ENCODE assay signal across 10 mouse cellular contexts in the genomic region with DNA sequence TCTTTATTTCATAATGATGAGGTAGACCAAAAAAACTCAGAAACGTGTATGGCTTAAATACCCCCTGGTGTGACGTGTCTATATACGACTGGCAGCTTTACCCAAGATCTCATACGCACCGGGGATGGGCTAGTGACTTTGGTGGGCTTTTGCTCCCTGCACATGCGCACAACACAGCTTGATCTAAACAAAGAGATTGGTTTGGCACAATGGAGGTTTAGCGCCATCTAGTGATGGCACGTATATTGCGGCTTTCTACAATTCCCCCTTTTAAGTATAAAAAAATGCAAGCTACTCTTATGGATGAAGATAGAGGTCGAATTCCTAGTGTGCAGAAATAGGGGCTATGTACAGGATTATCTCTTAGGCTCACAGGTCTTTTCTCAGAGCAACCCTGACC.
A peak's percentile ranks its signal among the peaks of the same experiment; 100 is the strongest.
DNase-seq lines count a peak whose midpoint lies in the region; ATAC-seq and TF ChIP-seq lines count a peak whose summit lies in the region.
"Had no signal": no experiment of that assay in that cellular context is flagged by ENCODE, and none has a peak within 500 bp of the region (broad histone marks: within the 10 kb centered on the region; RNA-seq: fewer than 3 reads in every experiment).

No protein-coding gene starts in this region.

- peaks cover 6% of the 10 kb centered on the region for H3K9me3 ChIP-seq in kidney, embryonic 14.5 days (ENCODE audit: control insufficient read depth, low read length)
- H3K9me3 ChIP-seq in E14TG2a.4 (ENCODE audit: low read length): peaks cover 58% of the 10 kb centered on the region
- no peaks in the 10 kb centered on the region for H3K9me3 ChIP-seq in hindbrain, postnatal 0 days (ENCODE audit: low read length)
- H3K9me3 ChIP-seq in midbrain, postnatal 0 days (ENCODE audit: low read length): no peaks in the 10 kb centered on the region

- no peak for ATAC-seq in kidney, embryonic 14.5 days (ENCODE audit: low FRiP score, low TSS enrichment)
- no peak for ATAC-seq in hindbrain, postnatal 0 days
- no peak for ATAC-seq in midbrain, postnatal 0 days (ENCODE audit: low FRiP score)
- ATAC-seq in megakaryocyte-erythroid progenitor cell, adult 5-6 weeks (replicated peaks; ENCODE audit: low FRiP score, low TSS enrichment, poor library complexity, severe bottlenecking): no peak

- no peak overlapping the region for H3K27ac ChIP-seq in kidney, embryonic 14.5 days (ENCODE audit: low read depth, low read length)
- H3K27ac ChIP-seq in hindbrain, postnatal 0 days: no peak overlapping the region
- no peak overlapping the region for H3K27ac ChIP-seq in midbrain, postnatal 0 days (ENCODE audit: low read depth, low read length)
- H3K27ac ChIP-seq: liver, embryonic 13.5 days had no signal

- no peaks in the 10 kb centered on the region for H3K4me1 ChIP-seq in kidney, embryonic 14.5 days (ENCODE audit: control insufficient read depth, insufficient read depth, low read length)
- no peaks in the 10 kb centered on the region for H3K4me1 ChIP-seq in E14TG2a.4 (replicated peaks; ENCODE audit: low read depth, low read length)
- H3K4me1 ChIP-seq in hindbrain, postnatal 0 days (ENCODE audit: insufficient read depth, low read length): no peaks in the 10 kb centered on the region
- no peaks in the 10 kb centered on the region for H3K4me1 ChIP-seq in midbrain, postnatal 0 days (ENCODE audit: insufficient read depth, low read length)
- H3K4me1 ChIP-seq: liver, embryonic 13.5 days had no signal

- H3K4me3 ChIP-seq in kidney, embryonic 14.5 days (ENCODE audit: low read length): no peak overlapping the region
- no peak overlapping the region for H3K4me3 ChIP-seq in E14TG2a.4 (replicated peaks; ENCODE audit: low read length)
- no peak overlapping the region for H3K4me3 ChIP-seq in hindbrain, postnatal 0 days (ENCODE audit: low read length)
- no peak overlapping the region for H3K4me3 ChIP-seq in midbrain, postnatal 0 days (ENCODE audit: low read depth, low read length)
- H3K4me3 ChIP-seq: erythroblast, embryonic 14.5 days; liver, embryonic 13.5 days had no signal

- no peak overlapping the region for H3K9ac ChIP-seq in kidney, embryonic 14.5 days (ENCODE audit: low read depth, low read length)
- no peak overlapping the region for H3K9ac ChIP-seq in hindbrain, postnatal 0 days (replicated peaks; ENCODE audit: low read length)
- H3K9ac ChIP-seq in midbrain, postnatal 0 days (replicated peaks; ENCODE audit: low read length, poor library complexity, severe bottlenecking): no peak overlapping the region
- H3K9ac ChIP-seq: liver, embryonic 13.5 days had no signal

- no peak overlapping the region for H3K4me2 ChIP-seq in kidney, embryonic 14.5 days (replicated peaks; ENCODE audit: low read depth, low read length)
- H3K4me2 ChIP-seq in hindbrain, postnatal 0 days (ENCODE audit: low read depth, low read length): no peak overlapping the region
- no peak overlapping the region for H3K4me2 ChIP-seq in midbrain, postnatal 0 days (ENCODE audit: low read depth, low read length, poor library complexity, severe bottlenecking)
- H3K4me2 ChIP-seq: liver, embryonic 13.5 days had no signal

- peak; percentile 2 for DNase-seq in kidney, adult 11 months
- peak; percentile 78 for DNase-seq in ZHBTc4 (ENCODE audit: low read depth, low spot score)
- peak; percentile 24 for DNase-seq in hindbrain, postnatal 0 days (ENCODE audit: low spot score)
- peak; percentile 46 for DNase-seq in midbrain, postnatal 0 days (ENCODE audit: low spot score)
- no peak for DNase-seq in spleen, postnatal 36 days (ENCODE audit: low spot score in 2 of 2)
- DNase-seq: liver, embryonic 13.5 days had no signal

- 80% methylated on average over 10 of the region's 10 CpGs for WGBS in kidney, embryonic 14.5 days
- 73% methylated on average over 10 of the region's 10 CpGs for WGBS in hindbrain, postnatal 0 days
- WGBS in midbrain, postnatal 0 days: 77% methylated on average over 10 of the region's 10 CpGs

- peak; percentile 54 for TF ChIP-seq CTCF in E14TG2a.4 (conservative IDR thresholded peaks at IDR 0.05; ENCODE audit: low read length)
- TF ChIP-seq CTCF in hindbrain, postnatal 0 days (IDR thresholded peaks at IDR 0.05; ENCODE audit: low read depth): peak; percentile 62
- peak; percentile 64 for TF ChIP-seq CTCF in midbrain, postnatal 0 days (IDR thresholded peaks at IDR 0.05)

- H3K27me3 ChIP-seq in kidney, embryonic 14.5 days (ENCODE audit: control insufficient read depth, insufficient read depth, low read length): no peaks in the 10 kb centered on the region
- H3K27me3 ChIP-seq in E14TG2a.4 (ENCODE audit: insufficient read depth, low read length): no peaks in the 10 kb centered on the region
- H3K27me3 ChIP-seq in hindbrain, postnatal 0 days (ENCODE audit: insufficient read depth, low read length): no peaks in the 10 kb centered on the region
- no peaks in the 10 kb centered on the region for H3K27me3 ChIP-seq in midbrain, postnatal 0 days (ENCODE audit: insufficient read depth, low read length)
- H3K27me3 ChIP-seq: liver, embryonic 13.5 days had no signal

- H3K36me3 ChIP-seq in kidney, embryonic 14.5 days (ENCODE audit: control insufficient read depth, insufficient read depth, low read length): no peaks in the 10 kb centered on the region
- H3K36me3 ChIP-seq in E14TG2a.4 (ENCODE audit: insufficient read depth, low read length): no peaks in the 10 kb centered on the region
- H3K36me3 ChIP-seq in hindbrain, postnatal 0 days (ENCODE audit: insufficient read depth, low read length): no peaks in the 10 kb centered on the region
- no peaks in the 10 kb centered on the region for H3K36me3 ChIP-seq in midbrain, postnatal 0 days (ENCODE audit: insufficient read depth, low read length)
- H3K36me3 ChIP-seq: liver, embryonic 13.5 days had no signal

Comparison
In these comparisons a context has a peak if more than half of its experiments do, and no peak if none do; other contexts are left out.
1. DNase-seq: peak in kidney, adult 11 months (single experiment), ZHBTc4 (single experiment), hindbrain, postnatal 0 days (single experiment) and midbrain, postnatal 0 days (single experiment); none in spleen, postnatal 36 days (0 of 2).
2. Peak in every context shown above with its lines, with median percentiles within 50 percentile points of each other: CTCF ChIP-seq.